Mouse (Mus musculus): ENCODE measurements around the gene Golga5. TPM values are rescaled to one million over a fixed set of nuclear protein-coding genes. Genes with fewer than 3 reads are reported as not detected.
A peak's percentile ranks its signal among the peaks of the same experiment; 100 is the strongest.

Golga5 gene
- polyA plus RNA-seq, 1 experiment = 27.4 TPM

- H3K4me3 ChIP-seq (replicated peaks; ENCODE audit: insufficient read depth, low read depth, low read length) = no peak overlapping the region
- DNase-seq = no peak
- H3K27me3 ChIP-seq (ENCODE audit: control insufficient read depth, insufficient read depth, low read length) = no peaks in the 10 kb centered on the region
- 88% methylated on average over 13 of the region's 13 CpGs for WGBS
- H3K4me1 ChIP-seq (ENCODE audit: control insufficient read depth, insufficient read depth, low read length) = peaks cover 5% of the 10 kb centered on the region; the same call in 1 of the 2 replicates
- no peak overlapping the region for H3K27ac ChIP-seq (ENCODE audit: insufficient read depth, low read length)
- TF ChIP-seq CTCF (IDR thresholded peaks at IDR 0.05; ENCODE audit: borderline replicate concordance, insufficient read depth, low read depth, low read length) (no peak), POLR2A (IDR thresholded peaks at IDR 0.05; ENCODE audit: borderline replicate concordance, insufficient read depth, low read length) (no peak)
Observed at GRCm38 (mm10) chr12:102517647-102518046, 48.7 kb downstream of the Golga5 start.

- Histone ChIP-seq H3K4me1 (ENCODE audit: control insufficient read depth, insufficient read depth, low read length) (peaks cover 5% of the 10 kb centered on the region; the same call in 1 of the 2 replicates), H3K4me3 (replicated peaks; ENCODE audit: insufficient read depth, low read depth, low read length) (no peak overlapping the region), H3K27me3 (ENCODE audit: control insufficient read depth, insufficient read depth, low read length) (no peaks in the 10 kb centered on the region), H3K27ac (ENCODE audit: insufficient read depth, low read length) (no peak overlapping the region)
- DNase-seq = no peak
- TF ChIP-seq POLR2A (IDR thresholded peaks at IDR 0.05; ENCODE audit: borderline replicate concordance, insufficient read depth, low read length) (no peak), CTCF (IDR thresholded peaks at IDR 0.05; ENCODE audit: borderline replicate concordance, insufficient read depth, low read depth, low read length) (no peak)
- WGBS = 92% methylated on average over 12 of the region's 12 CpGs
Observed at GRCm38 (mm10) chr12:102519929-102520720, 51.2 kb downstream of the Golga5 start.

GRCm38 (mm10) chr12:102521777-102522319 is 52.9 kb downstream of the Golga5 start:
- Histone ChIP-seq H3K27ac (ENCODE audit: insufficient read depth, low read length) (no peak overlapping the region), H3K27me3 (ENCODE audit: control insufficient read depth, insufficient read depth, low read length) (no peaks in the 10 kb centered on the region), H3K4me1 (ENCODE audit: control insufficient read depth, insufficient read depth, low read length) (0 out of 2 replicates have a peak, but pooled peaks cover 3% of the 10 kb centered on the region), H3K4me3 (replicated peaks; ENCODE audit: insufficient read depth, low read depth, low read length) (no peak overlapping the region)
- 12% methylated on average over 13 of the region's 13 CpGs for WGBS
- TF ChIP-seq POLR2A (IDR thresholded peaks at IDR 0.05; ENCODE audit: borderline replicate concordance, insufficient read depth, low read length) = no peak
- TF ChIP-seq CTCF (IDR thresholded peaks at IDR 0.05; ENCODE audit: borderline replicate concordance, insufficient read depth, low read depth, low read length) = no peak
- peak; percentile 30 to 39 for DNase-seq

- DNase-seq = no peak
- 35% methylated on average over 3 of the region's 3 CpGs for WGBS
- Histone ChIP-seq H3K4me1 (ENCODE audit: control insufficient read depth, insufficient read depth, low read length) (0 out of 2 replicates have a peak, but pooled peaks cover 3% of the 10 kb centered on the region), H3K4me3 (replicated peaks; ENCODE audit: insufficient read depth, low read depth, low read length) (no peak overlapping the region), H3K27me3 (ENCODE audit: control insufficient read depth, insufficient read depth, low read length) (no peaks in the 10 kb centered on the region), H3K27ac (ENCODE audit: insufficient read depth, low read length) (no peak overlapping the region)
- TF ChIP-seq CTCF (IDR thresholded peaks at IDR 0.05; ENCODE audit: borderline replicate concordance, insufficient read depth, low read depth, low read length) = no peak
- no peak for TF ChIP-seq POLR2A (IDR thresholded peaks at IDR 0.05; ENCODE audit: borderline replicate concordance, insufficient read depth, low read length)
Observed at GRCm38 (mm10) chr12:102524216-102524615, 55.3 kb downstream of the Golga5 start.

- 24% methylated on average over 6 of the region's 6 CpGs for WGBS
- TF ChIP-seq POLR2A (IDR thresholded peaks at IDR 0.05; ENCODE audit: borderline replicate concordance, insufficient read depth, low read length) = no peak
- TF ChIP-seq CTCF (IDR thresholded peaks at IDR 0.05; ENCODE audit: borderline replicate concordance, insufficient read depth, low read depth, low read length) = peak; percentile 56; the same call in 1 of the 2 replicates
- H3K4me1 ChIP-seq (ENCODE audit: control insufficient read depth, insufficient read depth, low read length) = 0 out of 2 replicates have a peak, but pooled peaks cover 3% of the 10 kb centered on the region
- no peak overlapping the region for H3K27ac ChIP-seq (ENCODE audit: insufficient read depth, low read length)
- no peak overlapping the region for H3K4me3 ChIP-seq (replicated peaks; ENCODE audit: insufficient read depth, low read depth, low read length)
- no peaks in the 10 kb centered on the region for H3K27me3 ChIP-seq (ENCODE audit: control insufficient read depth, insufficient read depth, low read length)
- peak; percentile 32 to 49 for DNase-seq
Observed at GRCm38 (mm10) chr12:102524760-102525159, 55.8 kb downstream of the Golga5 start.

- H3K4me1 ChIP-seq (ENCODE audit: control insufficient read depth, insufficient read depth, low read length) = no peaks in the 10 kb centered on the region; the same call in 1 of the 2 replicates
- TF ChIP-seq CTCF (IDR thresholded peaks at IDR 0.05; ENCODE audit: borderline replicate concordance, insufficient read depth, low read depth, low read length) (no peak), POLR2A (IDR thresholded peaks at IDR 0.05; ENCODE audit: borderline replicate concordance, insufficient read depth, low read length) (no peak)
- no peaks in the 10 kb centered on the region for H3K27me3 ChIP-seq (ENCODE audit: control insufficient read depth, insufficient read depth, low read length)
- no peak overlapping the region for H3K27ac ChIP-seq (ENCODE audit: insufficient read depth, low read length)
- no peak for DNase-seq
- H3K4me3 ChIP-seq (replicated peaks; ENCODE audit: insufficient read depth, low read depth, low read length) = no peak overlapping the region
- 72% methylated on average over 5 of the region's 5 CpGs for WGBS
Observed at GRCm38 (mm10) chr12:102527989-102528388, 59.1 kb downstream of the Golga5 start.

GRCm38 (mm10) chr12:102535796-102536195 is 66.9 kb downstream of the Golga5 start:
- no peak for DNase-seq
- no peak overlapping the region for H3K4me3 ChIP-seq (replicated peaks; ENCODE audit: insufficient read depth, low read depth, low read length)
- H3K4me1 ChIP-seq (ENCODE audit: control insufficient read depth, insufficient read depth, low read length) = no peaks in the 10 kb centered on the region; the same call in 1 of the 2 replicates
- 56% methylated on average over 1 of the region's 1 CpGs for WGBS
- H3K27ac ChIP-seq (ENCODE audit: insufficient read depth, low read length) = no peak overlapping the region
- TF ChIP-seq CTCF (IDR thresholded peaks at IDR 0.05; ENCODE audit: borderline replicate concordance, insufficient read depth, low read depth, low read length) (no peak), POLR2A (IDR thresholded peaks at IDR 0.05; ENCODE audit: borderline replicate concordance, insufficient read depth, low read length) (no peak)
- no peaks in the 10 kb centered on the region for H3K27me3 ChIP-seq (ENCODE audit: control insufficient read depth, insufficient read depth, low read length)

All from cerebellum, adult 2 months (tissue).